Mouse (Mus musculus) right cerebral cortex, adult 18-20 months (tissue): ENCODE data around the gene Grik4.
"Not testable (repeated sequence)": the region's sequence is repeated elsewhere in the genome, so short reads cannot be mapped to it uniquely, and the experiment has no call there.

Experiments used
- DNase-seq: peaks from one replicate; pipeline ENCODE4 v3.0.0; 2022; ENCODE audit warnings: mixed read lengths

Grik4 gene

DNA sequence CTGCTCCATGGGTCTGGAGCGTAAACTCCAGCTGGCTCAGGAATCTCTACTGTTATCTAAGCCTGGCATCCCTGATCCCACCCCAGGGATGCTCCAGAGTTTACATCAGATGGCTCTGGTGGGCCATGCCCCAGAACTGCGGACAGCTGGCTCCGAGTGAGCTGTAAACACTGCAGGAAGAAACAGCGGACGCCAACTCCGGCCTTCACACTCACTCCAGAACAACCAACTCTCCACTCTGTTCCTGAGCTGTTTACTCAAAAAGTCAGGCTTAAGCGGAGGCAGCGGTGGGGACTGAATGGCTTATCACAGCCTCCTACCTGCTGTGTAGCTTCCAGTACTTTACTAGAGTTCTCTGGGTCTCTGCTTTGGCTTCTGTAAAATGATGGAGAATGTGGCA lies 150.7 kb downstream of the Grik4 start:
- no peak for DNase-seq

- DNase-seq: no peak
Measured at GRCm38 (mm10) chr9:42792381-42792780, 151.9 kb downstream of the Grik4 start.

GRCm38 (mm10) chr9:42791779-42792178 lies 152.5 kb downstream of the Grik4 start:
- no peak for DNase-seq

- DNase-seq: no peak
Measured at GRCm38 (mm10) chr9:42791346-42791745, 152.9 kb downstream of the Grik4 start.

GRCm38 (mm10) chr9:42788471-42788870 lies 155.8 kb downstream of the Grik4 start:
- peak; percentile 33 for DNase-seq

- DNase-seq: no peak
Measured at GRCm38 (mm10) chr9:42786882-42787281, 157.4 kb downstream of the Grik4 start.

- DNase-seq: no peak
Measured at GRCm38 (mm10) chr9:42786286-42786685, 158.0 kb downstream of the Grik4 start.

DNA sequence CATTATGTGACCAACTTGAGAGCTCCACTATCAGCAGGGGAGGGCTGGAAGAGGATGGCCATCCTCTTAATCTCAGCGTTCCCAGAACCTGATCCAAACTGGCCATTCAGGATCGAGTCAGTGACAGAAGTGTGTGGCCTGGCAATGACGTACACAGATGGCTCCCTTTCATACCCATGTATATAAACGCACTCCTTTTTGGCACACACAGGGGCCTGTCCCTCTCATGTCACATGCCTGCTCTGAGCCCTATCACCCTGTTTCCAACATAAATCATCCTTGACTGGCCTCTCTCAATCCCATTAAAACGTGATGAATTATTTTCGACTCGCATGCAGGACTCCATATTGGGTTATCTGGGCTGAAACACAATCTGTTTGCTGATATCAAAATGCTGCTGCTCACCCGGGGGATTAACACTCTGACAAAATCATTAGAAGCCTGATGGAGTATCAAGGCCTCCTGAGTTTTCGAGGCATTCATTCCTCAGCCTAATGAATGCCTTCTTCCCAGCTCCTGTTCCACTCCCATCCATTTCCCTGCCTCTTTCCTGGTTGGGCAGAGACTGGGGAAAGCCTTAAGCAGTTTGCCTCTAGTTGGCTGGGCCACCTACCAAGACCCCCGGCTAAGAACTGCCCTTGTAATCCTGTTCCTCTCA lies 159.0 kb downstream of the Grik4 start:
- no peak for DNase-seq

- no peak for DNase-seq
Measured at GRCm38 (mm10) chr9:42783248-42783903, 160.9 kb downstream of the Grik4 start.

DNA sequence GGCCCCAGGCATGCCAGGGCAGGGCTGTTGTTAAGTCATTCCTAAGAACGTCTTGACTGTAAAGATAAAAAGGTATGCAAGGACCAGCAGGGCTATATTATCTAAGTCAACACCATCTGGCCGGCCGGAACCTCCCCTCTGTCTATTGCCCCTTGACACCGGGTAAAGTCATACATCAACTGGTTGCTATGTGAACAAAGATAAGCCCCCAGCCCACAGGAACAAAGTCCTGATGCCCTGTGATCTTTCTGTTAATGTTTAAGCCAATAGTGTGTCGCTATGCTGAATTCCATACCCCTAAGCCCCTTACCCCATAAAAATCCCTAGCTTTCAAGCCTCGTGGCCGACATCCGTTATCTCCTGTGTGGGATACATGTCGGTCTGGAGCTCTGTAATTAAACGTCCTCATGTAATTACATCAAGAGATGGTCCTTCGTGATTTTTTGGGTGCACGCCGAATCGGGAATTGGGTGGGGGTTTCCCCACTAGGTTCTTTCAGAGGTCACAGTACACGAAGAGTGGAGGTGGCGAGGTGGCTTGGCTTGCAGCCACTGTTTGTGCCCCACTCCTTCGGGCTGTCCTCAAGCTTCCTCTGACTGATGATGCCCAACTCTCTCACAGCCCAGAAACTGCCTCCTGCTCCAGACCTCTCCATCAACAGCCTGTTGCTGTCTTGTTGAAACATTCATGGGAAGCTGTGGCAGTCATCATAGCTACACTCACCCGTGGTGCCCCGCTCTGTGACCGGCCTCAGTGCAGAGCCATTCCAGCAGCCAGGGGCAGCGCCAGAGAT lies 165.6 kb downstream of the Grik4 start:
- not testable (repeated sequence) for DNase-seq

GRCm38 (mm10) chr9:42777913-42778312 lies 166.4 kb downstream of the Grik4 start:
- DNase-seq: no peak

- DNase-seq: no peak
Measured at GRCm38 (mm10) chr9:42776804-42777203, 167.5 kb downstream of the Grik4 start.

- DNase-seq: no peak
Measured at GRCm38 (mm10) chr9:42764823-42765560, 179.3 kb downstream of the Grik4 start.

DNA sequence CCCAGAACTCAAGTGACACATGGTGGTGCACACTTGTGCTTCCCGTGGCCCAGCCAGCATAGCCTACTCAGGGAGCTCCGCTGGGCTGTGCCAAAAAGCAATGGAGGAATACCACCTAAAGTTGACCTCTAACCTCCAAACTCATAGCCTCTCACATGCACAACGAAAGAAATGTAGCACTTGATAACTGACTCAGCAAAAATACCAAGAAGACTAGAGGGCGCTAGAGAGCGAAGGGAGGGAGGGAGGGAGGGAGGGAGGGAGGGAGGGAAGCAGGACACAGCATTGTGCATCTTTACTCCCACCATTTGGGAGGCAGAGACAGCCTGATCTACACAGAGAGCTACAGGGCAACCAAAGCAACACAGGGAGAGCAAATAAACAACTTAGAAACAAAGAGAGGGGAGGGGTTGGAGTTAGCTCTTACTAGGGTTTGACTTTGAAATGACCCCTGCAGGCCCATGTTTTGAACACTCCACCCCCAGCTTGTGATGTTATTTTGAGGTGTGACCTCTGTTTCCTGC lies 185.5 kb downstream of the Grik4 start:
- DNase-seq: no peak

DNA sequence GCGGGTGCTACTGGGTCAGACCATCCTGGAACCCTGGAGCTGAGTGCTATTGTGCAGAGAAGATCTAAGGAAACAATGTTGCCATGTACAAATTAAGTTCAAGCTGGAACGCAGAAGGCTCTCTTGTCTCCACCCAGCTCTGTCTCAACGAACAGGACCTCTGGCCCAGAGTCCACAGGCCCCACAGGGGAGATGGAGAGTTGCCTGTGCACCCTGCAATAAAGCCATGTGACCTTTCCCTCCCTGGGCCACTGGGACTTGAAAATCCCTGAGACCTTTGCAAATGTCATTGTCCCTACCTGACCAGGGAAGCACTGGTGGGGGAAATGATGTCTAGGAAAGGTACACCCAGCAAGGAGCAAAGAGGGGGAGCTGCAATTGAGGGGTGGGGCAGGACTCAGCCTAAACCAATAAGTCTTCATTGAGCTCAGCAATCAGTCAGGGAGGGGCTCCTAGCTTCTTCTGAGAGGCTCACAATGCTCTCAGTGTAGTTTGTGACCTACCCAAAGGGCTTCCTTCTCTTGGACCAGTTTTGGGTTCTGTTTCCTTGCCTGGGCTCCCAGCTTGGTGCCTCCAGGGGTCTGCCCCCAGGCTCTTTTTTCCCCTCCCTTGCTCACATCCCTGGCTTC lies 187.2 kb downstream of the Grik4 start:
- no peak for DNase-seq

- no peak for DNase-seq
Measured at GRCm38 (mm10) chr9:42754699-42755098, 189.6 kb downstream of the Grik4 start.

- DNase-seq: no peak
Measured at GRCm38 (mm10) chr9:42751160-42751559, 193.1 kb downstream of the Grik4 start.

DNA sequence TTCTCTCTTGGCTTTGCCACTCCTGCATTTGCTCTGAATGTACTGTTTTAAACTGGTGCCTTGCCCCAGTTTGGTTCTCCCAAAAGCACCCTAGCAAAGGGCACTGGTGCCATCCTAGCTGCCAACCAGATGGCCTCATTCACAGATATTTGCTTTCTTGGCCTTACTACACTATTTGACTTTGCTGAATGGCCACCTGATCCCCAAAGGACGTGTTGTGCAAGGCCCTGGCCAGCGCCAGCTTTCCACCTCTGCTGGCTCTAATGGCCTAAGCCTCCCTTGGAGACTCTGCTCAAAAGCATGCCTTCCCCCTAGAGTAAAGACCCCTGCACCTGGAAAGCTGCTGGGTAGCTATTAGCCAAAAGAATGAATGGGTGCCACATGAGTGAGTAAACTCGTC lies 194.1 kb downstream of the Grik4 start:
- DNase-seq: no peak

- no peak for DNase-seq
Measured at GRCm38 (mm10) chr9:42745982-42746381, 198.3 kb downstream of the Grik4 start.

DNA sequence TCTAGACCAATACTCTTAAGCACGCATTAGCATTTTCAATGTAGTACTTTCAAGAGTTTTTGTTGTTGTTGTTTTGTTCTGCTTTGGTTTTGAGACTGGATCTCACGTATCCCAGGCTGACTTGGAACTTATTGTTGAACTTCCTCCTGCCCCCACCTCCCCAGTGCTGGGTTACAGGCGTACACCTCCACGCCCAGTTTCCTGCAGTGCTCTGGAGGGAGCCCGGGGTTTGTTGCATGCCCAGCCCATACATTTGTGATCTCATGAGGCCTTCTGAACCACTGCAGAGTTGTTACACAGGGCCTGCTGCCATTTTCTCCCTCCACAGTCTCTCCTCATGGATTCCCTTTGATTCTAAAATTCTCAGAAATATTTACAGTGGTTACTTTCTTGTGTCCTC lies 201.9 kb downstream of the Grik4 start:
- no peak for DNase-seq

DNA sequence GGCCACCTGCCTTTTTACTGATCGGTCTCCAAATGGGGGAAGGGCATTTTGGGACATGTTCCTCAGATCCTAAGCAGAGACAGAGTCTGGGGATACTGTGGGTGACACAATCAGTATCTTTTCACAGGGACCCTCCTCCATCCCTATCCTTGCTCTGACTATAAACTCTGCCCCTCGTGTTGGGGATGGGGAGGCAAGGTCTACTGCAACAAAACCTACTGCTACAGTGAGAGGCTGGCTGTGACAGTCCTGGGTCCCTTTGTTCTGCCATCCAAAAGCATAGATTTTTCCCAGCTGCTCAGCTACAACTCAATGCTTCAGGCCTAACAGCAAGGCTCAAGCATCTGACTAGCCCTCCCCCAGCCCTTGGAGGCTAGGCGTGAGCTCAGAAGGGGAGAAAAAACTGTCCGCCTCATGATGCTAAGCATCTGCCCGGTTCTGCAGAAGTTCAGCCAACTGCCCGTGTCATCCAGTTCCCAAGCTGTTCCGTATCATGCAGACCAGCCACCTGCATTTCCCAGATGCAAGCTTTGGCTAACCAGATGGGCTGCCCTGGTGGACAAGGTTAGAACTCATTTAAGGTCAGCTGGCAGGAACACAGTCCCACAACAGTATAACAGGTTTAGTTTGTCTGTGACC lies 207.5 kb downstream of the Grik4 start:
- DNase-seq: no peak

DNA sequence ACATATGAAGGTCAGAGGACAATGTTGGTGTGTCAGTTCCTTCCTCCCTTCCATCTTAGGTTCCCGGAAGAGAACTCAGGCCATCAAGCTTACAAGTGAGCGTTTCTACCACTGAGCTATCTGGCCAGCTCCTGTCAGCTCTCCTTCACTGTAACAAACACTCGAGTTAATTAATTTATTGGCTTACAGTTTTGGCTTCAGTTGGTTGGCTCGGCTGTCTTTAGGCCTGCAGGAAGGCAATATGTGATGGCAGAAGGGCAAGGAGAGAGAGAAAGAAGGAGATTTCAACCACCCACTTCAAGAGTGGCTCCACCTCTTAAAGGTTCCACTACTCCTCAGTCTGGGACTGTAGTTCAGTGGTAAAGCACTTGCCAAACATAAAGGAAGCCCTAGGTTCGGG lies 209.2 kb downstream of the Grik4 start:
- DNase-seq: no peak
